Mouse (Mus musculus): ENCODE measurements around the gene Fam57a. TPM values are rescaled to one million over a fixed set of nuclear protein-coding genes. Genes with fewer than 3 reads are reported as not detected.

Gene Fam57a
- polyA plus RNA-seq, 1 experiment from 2014 or later = 20.8 TPM

DNA sequence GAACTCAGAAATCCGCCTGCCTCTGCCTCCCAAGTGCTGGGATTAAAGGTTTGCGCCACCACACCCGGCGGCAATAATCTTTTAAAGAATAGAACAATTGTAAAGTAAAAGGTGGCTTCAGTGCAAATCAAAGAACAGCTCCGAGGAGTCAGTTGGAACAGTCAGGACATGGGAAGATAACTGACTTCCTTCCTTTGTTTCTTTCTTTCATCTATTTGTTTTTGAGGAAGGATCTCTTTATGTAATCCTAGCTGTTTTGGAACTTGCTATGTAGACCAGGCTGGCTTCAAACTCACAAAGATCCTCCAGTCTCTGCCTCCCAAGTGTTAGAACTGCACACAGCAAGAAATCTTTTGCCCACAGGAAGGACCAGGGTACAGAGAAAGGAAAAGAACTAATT is 45.2 kb downstream of the Fam57a start:
- WGBS = 95% methylated on average over 5 of the region's 5 CpGs
- no peak for ATAC-seq
- Histone ChIP-seq H3K9me3 (replicated peaks) (no peaks in the 10 kb centered on the region), H3K27ac (no peak overlapping the region), H3K9ac (no peak overlapping the region), H3K4me3 (no peak overlapping the region), H3K4me2 (no peak overlapping the region), H3K36me3 (ENCODE audit: poor library complexity, severe bottlenecking) (peaks cover 46% of the 10 kb centered on the region), H3K4me1 (no peaks in the 10 kb centered on the region), H3K27me3 (no peaks in the 10 kb centered on the region)

DNA sequence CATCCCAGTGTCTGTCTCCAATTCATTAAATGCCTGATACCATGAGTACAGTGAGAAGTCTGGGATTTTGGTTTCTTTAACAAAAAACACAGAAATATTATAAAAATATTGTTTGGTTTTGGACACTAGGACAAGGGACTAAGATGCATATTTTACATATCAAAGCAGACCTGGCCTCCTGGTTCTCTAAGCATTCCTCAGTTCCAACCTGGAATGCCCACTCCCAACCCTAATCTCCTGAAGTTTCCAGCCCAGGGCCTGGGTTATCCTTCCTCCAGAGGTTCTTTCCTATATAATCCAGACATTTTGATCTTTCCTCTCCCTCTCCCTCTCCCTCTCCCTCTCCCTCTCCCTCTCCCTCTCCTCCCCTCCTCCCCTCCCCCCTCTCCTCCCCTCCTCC is 45.6 kb downstream of the Fam57a start:
- Histone ChIP-seq H3K27me3 (no peaks in the 10 kb centered on the region), H3K4me2 (no peak overlapping the region), H3K4me1 (no peaks in the 10 kb centered on the region), H3K4me3 (no peak overlapping the region), H3K27ac (no peak overlapping the region), H3K9ac (no peak overlapping the region), H3K36me3 (ENCODE audit: poor library complexity, severe bottlenecking) (peaks cover 44% of the 10 kb centered on the region), H3K9me3 (replicated peaks) (no peaks in the 10 kb centered on the region)
- no peak for ATAC-seq

DNA sequence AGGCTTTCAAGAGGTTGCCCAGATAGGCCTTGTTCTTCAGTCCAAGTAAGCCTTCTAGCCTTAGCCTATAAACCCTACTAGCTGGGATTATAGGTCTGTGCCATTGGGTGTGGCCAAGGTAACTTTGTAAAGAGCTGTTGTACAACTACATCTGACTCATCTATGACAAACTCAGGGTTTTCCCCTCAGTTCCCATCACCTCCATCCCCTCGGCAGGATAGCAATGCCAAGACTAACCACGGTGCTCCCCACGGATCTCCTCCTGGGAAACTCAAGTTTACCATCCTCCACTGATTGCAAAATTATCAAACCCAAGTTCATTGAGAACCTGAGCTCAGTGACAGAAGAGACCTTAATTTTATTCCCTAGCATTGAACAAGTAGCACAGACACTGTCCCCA is 56.7 kb downstream of the Fam57a start:
- no peaks in the 10 kb centered on the region for H3K9me3 ChIP-seq (replicated peaks)
- H3K4me2 ChIP-seq = no peak overlapping the region
- H3K9ac ChIP-seq = no peak overlapping the region
- H3K4me1 ChIP-seq = no peaks in the 10 kb centered on the region
- no peaks in the 10 kb centered on the region for H3K27me3 ChIP-seq
- H3K4me3 ChIP-seq = no peak overlapping the region
- 87% methylated on average over 3 of the region's 3 CpGs for WGBS
- no peak overlapping the region for H3K27ac ChIP-seq
- ATAC-seq = no peak
- peaks cover 64% of the 10 kb centered on the region for H3K36me3 ChIP-seq (ENCODE audit: poor library complexity, severe bottlenecking)

GRCm38 (mm10) chr11:76239750-76240149 is 60.3 kb downstream of the Fam57a start:
- Histone ChIP-seq H3K4me3 (no peak overlapping the region), H3K36me3 (ENCODE audit: poor library complexity, severe bottlenecking) (peaks cover 35% of the 10 kb centered on the region), H3K4me1 (peaks cover 19% of the 10 kb centered on the region), H3K4me2 (no peak overlapping the region), H3K9ac (no peak overlapping the region), H3K27ac (no peak overlapping the region), H3K27me3 (no peaks in the 10 kb centered on the region), H3K9me3 (replicated peaks) (no peaks in the 10 kb centered on the region)
- WGBS = 98% methylated on average over 2 of the region's 2 CpGs
- no peak for ATAC-seq

- Histone ChIP-seq H3K27me3 (no peaks in the 10 kb centered on the region), H3K9ac (peak within 1 kb of the TSS; percentile 87), H3K4me1 (peaks cover 23% of the 10 kb centered on the region), H3K27ac (peak within 1 kb of the TSS; percentile 78), H3K36me3 (ENCODE audit: poor library complexity, severe bottlenecking) (peaks cover 20% of the 10 kb centered on the region), H3K9me3 (replicated peaks) (no peaks in the 10 kb centered on the region), H3K4me3 (peak within 1 kb of the TSS; percentile 82), H3K4me2 (peak within 1 kb of the TSS; percentile 76)
- peak; percentile 91 for ATAC-seq
- WGBS = under 1% methylated on average over 61 of the region's 61 CpGs
Measured at GRCm38 (mm10) chr11:76242901-76243810, 63.7 kb downstream of the Fam57a start, which contains the start of the genes Mrm3 and Glod4. TSS of gene Mrm3 (plus strand) at chr11:76243715. TSS of gene Glod4 (minus strand) at chr11:76243725.

GRCm38 (mm10) chr11:76243811-76244546 is 64.5 kb downstream of the Fam57a start:
- no peaks in the 10 kb centered on the region for H3K9me3 ChIP-seq (replicated peaks)
- H3K27ac ChIP-seq = no peak overlapping the region
- H3K27me3 ChIP-seq = no peaks in the 10 kb centered on the region
- peaks cover 24% of the 10 kb centered on the region for H3K36me3 ChIP-seq (ENCODE audit: poor library complexity, severe bottlenecking)
- peaks cover 23% of the 10 kb centered on the region for H3K4me1 ChIP-seq
- peak overlapping the region; percentile 76 for H3K4me2 ChIP-seq
- peak overlapping the region; percentile 82 for H3K4me3 ChIP-seq
- peak overlapping the region; percentile 87 for H3K9ac ChIP-seq
- 3% methylated on average over 34 of the region's 34 CpGs for WGBS
- ATAC-seq = no peak

- Histone ChIP-seq H3K4me1 (peaks cover 23% of the 10 kb centered on the region), H3K4me2 (no peak overlapping the region), H3K9me3 (replicated peaks) (no peaks in the 10 kb centered on the region), H3K36me3 (ENCODE audit: poor library complexity, severe bottlenecking) (peaks cover 32% of the 10 kb centered on the region), H3K4me3 (no peak overlapping the region), H3K27me3 (no peaks in the 10 kb centered on the region), H3K27ac (no peak overlapping the region), H3K9ac (no peak overlapping the region)
- ATAC-seq = no peak
Measured at GRCm38 (mm10) chr11:76246439-76246838, 67.0 kb downstream of the Fam57a start.

DNA sequence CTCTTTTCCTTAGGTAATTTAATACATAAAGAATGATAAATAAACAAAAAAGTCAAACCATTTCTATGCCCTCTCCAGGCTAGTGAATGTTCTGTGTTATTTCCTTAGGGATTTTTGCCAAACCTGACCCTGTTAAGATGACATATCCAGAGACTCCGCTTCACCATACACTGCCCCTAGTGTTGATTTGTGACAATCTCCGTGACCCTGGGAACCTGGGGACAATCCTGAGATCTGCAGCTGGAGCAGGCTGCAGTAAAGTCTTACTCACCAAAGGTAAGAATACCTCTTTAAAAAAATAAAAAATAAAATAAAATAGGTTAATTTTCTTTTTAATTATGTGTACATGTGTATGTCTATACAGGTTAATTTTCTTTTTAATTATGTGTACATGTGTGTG is 67.8 kb downstream of the Fam57a start:
- H3K4me2 ChIP-seq = no peak overlapping the region
- ATAC-seq = no peak
- no peaks in the 10 kb centered on the region for H3K9me3 ChIP-seq (replicated peaks)
- WGBS = 47% methylated on average over 2 of the region's 2 CpGs
- no peak overlapping the region for H3K27ac ChIP-seq
- no peak overlapping the region for H3K9ac ChIP-seq
- H3K36me3 ChIP-seq (ENCODE audit: poor library complexity, severe bottlenecking) = peaks cover 32% of the 10 kb centered on the region
- H3K27me3 ChIP-seq = no peaks in the 10 kb centered on the region
- no peak overlapping the region for H3K4me3 ChIP-seq
- peaks cover 25% of the 10 kb centered on the region for H3K4me1 ChIP-seq

- 58% methylated on average over 3 of the region's 3 CpGs for WGBS
- Histone ChIP-seq H3K36me3 (ENCODE audit: poor library complexity, severe bottlenecking) (peaks cover 32% of the 10 kb centered on the region), H3K27me3 (no peaks in the 10 kb centered on the region), H3K4me1 (peaks cover 27% of the 10 kb centered on the region), H3K4me2 (no peak overlapping the region), H3K9ac (no peak overlapping the region; the same call in 1 of the 2 replicates), H3K4me3 (no peak overlapping the region), H3K27ac (0 out of 2 replicates have a peak overlapping the region, but pooled peaks have one; percentile 6), H3K9me3 (replicated peaks) (no peaks in the 10 kb centered on the region)
- ATAC-seq = no peak
Measured at GRCm38 (mm10) chr11:76252036-76252435, 72.6 kb downstream of the Fam57a start.

GRCm38 (mm10) chr11:76253145-76253917 is 73.9 kb downstream of the Fam57a start:
- Histone ChIP-seq H3K27me3 (no peaks in the 10 kb centered on the region), H3K4me1 (peaks cover 27% of the 10 kb centered on the region), H3K9ac (no peak overlapping the region), H3K4me3 (no peak overlapping the region), H3K36me3 (ENCODE audit: poor library complexity, severe bottlenecking) (peaks cover 29% of the 10 kb centered on the region), H3K4me2 (no peak overlapping the region), H3K27ac (no peak overlapping the region), H3K9me3 (replicated peaks) (no peaks in the 10 kb centered on the region)
- ATAC-seq = peak; percentile 89
- WGBS = 57% methylated on average over 5 of the region's 5 CpGs

GRCm38 (mm10) chr11:76253918-76254264 is 74.4 kb downstream of the Fam57a start:
- Histone ChIP-seq H3K27ac (no peak overlapping the region), H3K4me2 (no peak overlapping the region), H3K4me3 (no peak overlapping the region), H3K9ac (no peak overlapping the region), H3K27me3 (no peaks in the 10 kb centered on the region), H3K36me3 (ENCODE audit: poor library complexity, severe bottlenecking) (peaks cover 23% of the 10 kb centered on the region), H3K9me3 (replicated peaks) (no peaks in the 10 kb centered on the region), H3K4me1 (peaks cover 27% of the 10 kb centered on the region)
- no peak for ATAC-seq
- WGBS = 74% methylated on average over 4 of the region's 4 CpGs

Measured in forebrain, embryonic 13.5 days (tissue).